Mouse (Mus musculus): Measurements from ENCODE around the gene Dydc2.

The Dydc2 gene

DNA sequence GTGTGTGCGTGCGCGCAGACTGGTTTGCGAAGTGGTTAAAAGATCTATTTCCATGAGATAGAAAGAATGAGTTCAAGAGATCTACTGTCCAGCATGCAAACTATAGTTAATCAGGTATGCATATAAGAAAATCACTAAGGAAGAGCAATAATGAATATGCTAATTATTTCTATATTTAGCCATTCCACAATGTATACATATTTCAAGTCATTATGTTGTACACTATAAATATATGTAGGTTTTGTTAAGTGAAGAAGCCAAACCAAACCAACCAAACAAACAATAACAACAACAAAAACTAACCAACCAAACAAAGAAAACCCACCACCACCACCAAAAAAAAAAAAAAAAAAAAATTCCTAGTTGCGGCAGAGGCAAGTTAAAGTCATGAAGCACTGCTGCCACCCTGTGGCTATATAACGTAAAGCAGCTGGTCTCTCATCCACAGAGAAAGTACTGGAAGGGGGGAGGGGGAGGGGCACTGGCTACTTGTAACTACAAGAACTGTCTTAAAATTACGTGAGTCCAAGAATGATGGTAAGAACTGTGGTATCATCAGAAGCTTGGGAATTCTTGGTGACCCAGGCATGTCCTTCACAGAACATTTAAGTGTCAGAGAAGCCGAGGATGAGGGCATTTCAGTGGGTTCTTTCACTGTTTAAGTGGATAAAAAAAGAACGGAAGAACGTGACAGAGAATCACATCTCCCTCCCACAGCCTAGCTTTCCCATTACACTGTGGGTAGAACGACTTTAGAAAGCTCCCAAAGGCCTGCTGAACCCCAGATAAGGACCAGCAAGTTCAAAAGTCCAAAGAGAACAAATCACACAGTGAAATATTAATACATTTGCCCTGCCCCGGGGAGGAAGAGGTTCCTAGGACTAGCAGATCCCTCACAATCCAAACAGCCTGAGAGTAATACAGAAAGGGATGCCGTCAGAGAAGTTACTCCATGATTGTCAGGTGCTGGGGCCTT is 35.6 kb downstream of the Dydc2 start:
- DNase-seq = peak; percentile 77

GRCm38 (mm10) chr14:41030989-41031513 is 38.0 kb downstream of the Dydc2 start:
- no peak for DNase-seq

DNA sequence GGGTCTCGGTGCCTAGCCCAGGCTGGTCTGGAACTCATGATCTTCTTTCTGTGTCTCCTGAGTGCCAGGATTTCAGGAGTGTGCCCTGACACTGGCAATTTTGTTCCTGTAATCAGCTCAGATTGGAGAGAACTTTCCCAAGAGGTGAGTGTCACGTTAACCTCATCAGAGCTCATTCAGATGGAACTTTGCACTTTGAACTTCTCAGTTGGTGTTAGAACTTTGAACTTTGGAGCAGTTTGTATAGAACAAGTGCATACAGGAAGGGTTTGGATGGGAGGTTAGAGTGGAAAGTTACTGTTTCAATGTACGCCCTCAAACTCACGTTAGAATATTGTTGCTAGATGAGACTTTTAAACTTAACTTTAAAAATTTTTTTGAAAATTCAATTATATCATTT is 39.7 kb downstream of the Dydc2 start:
- no peak for DNase-seq

- no peak for DNase-seq
These were observed 43.3 kb downstream of the Dydc2 start for GRCm38 (mm10) chr14:41025594-41026284.

DNA sequence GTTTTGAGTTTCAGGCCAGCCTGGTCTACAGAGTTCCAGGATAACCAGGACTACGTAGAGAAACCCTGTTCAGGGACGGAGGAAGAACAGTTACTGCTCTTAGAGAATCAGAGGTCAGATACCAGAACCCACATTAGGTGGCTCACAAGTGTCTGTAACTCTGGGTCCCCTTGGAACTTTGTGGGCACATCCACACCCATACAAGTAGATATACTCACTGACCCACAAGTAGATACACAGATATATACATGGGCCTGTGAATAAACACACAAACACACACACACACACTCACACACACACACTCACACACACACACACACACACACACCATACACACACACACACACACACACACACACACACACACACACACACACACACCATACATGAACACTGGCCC is 43.9 kb downstream of the Dydc2 start:
- DNase-seq = no peak

DNA sequence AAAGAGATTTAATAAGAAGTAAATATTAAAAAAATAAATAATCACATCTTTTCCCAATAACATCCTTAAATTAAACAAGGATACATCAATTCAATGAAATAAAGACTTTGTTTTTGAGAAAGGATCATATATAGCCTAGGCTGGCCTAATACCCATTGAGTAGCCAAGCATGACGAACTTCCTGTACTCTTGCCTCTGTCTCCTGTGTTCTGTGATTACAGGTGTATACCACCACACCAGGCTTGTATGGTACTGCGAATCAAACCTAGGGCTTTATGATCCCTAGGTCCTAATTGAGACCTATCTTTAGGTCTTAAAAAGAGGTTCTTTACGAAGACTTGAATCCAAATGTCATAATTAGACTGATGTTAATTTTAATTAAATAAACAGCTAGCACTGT is 47.8 kb downstream of the Dydc2 start:
- DNase-seq = no peak

DNA sequence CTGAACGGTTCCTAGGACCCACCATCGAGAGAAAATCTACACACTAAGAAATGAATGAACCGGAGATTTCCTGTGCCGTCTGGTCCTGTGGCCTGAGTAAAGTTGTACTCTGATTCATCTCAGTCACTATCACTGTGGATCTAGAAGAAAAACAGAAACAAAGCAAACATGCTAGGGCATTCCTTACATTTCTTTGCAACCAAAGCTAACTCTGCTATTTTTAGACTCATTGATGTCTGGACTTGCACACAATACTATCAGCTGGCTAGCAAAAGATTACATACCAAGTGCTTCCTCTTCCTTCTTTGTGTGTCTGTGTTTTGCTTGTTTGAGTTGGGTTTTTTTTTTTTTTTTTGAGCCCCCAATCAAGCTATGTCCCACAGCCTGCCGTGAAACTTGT is 51.5 kb downstream of the Dydc2 start:
- no peak for DNase-seq

DNA sequence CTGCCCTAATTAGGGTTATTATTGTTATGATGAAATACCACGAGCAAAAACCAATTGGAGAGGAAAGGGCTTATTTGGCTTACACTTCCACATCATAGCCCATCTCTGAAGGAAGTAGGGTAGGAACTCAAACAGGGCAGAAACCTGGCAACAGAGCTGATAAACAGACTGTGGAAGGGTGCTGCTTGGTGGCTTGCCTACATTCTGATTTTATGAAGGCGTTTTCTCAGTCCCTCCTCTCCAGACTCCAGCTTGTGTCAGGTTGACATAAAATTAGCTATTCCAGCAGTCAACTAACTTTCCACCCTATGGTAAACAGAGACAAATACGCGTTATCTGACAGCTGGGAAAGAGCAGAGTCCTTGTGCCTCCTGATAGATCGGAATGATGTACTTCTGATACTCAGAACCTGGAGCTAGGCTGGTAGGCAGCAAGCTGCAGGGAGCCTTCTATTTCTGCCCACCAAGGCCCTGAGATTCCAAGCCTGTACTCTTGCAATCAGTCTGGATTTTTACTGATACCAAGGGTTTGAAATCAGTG is 54.2 kb downstream of the Dydc2 start:
- peak; percentile 43 for DNase-seq

- peak; percentile 95 for DNase-seq
These were observed 55.1 kb downstream of the Dydc2 start, which contains the start of gene Fam213a for GRCm38 (mm10) chr14:41013630-41014613. Fam213a (minus strand) TSS chr14:41013788.

GRCm38 (mm10) chr14:41013143-41013542 is 55.9 kb downstream of the Dydc2 start:
- no peak for DNase-seq

DNA sequence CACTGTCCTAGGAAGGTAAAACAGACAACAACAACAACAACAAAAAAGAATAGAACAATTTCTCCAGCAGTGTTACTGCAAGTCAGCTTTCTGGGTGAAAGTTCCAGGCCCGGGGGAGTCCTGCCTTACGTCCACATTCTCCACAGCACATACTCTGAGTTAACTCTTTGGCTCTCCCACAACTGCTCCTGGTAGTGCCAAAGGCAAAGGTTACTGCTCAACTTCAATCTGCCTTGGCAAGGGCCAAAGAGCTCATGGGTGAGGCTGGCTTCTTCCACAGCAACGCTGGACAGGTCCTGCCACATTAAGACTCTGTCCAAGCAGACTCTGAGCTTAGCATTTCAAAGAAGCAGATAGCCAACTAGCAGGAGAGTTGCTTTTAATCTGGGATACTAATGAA is 57.1 kb downstream of the Dydc2 start:
- no peak for DNase-seq

GRCm38 (mm10) chr14:41008138-41008537 is 60.9 kb downstream of the Dydc2 start:
- no peak for DNase-seq

DNA sequence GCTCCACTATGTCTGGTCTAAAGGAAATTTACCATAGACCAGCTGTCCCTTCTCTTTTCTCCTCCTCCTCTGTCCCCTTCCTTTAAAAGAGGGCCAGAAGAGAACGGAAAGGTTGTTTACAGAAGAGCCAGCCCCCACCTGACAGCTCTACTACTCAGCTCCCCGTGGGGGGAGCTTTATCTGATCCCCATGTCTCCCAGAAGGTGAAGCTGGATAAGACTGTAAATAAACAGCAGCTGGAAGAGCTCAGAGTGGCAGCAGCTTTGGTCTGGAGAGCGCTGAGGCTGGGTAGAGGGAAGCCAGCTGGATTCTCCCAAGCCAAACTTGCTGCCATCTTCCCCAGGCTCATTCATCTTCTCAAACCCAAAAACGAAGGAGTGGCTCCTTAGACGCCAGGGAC is 61.4 kb downstream of the Dydc2 start:
- no peak for DNase-seq

DNA sequence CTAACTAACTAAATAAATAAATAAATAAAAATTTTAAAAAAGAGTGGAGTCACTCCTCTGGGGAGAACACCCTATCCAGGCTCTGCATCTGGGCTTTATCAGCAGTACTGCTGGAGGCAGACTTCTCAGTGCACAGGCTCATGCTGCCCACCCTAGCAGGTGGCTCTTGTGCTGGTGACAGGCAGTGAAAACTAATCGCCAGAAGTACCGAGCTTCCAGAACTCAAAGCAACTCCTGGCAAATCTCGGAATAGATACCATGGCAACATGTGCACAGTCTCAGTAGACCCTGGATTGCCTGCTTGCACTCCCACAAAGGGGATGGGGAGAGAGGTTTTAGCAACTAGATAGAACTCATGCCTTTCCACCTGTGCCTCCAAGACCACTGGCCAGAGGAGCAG is 62.1 kb downstream of the Dydc2 start:
- DNase-seq = no peak

DNA sequence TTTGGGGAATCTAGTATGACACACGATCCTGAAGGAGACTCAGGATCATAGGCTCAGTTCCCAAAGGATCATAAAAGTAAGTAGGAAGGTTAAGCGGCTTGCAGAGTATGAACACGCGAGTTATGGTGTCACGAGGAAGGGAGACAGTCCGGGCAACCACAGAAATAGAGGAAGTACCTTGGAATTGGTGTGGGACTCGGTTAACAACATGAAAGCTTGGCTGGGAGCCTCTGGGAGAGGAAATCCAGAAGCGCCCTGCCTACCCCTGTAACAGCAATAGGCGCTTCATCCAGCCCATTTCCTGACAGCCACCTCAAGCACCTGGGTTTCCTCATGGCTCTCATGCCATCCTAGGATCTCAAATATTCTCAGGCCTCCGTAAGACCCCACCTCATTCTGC is 62.7 kb downstream of the Dydc2 start:
- no peak for DNase-seq

GRCm38 (mm10) chr14:41005716-41006115 is 63.3 kb downstream of the Dydc2 start:
- DNase-seq = no peak

- DNase-seq = no peak
These were observed 64.5 kb downstream of the Dydc2 start for GRCm38 (mm10) chr14:41004201-41005141.

- no peak for DNase-seq
These were observed 67.4 kb downstream of the Dydc2 start for GRCm38 (mm10) chr14:41001576-41001975.

GRCm38 (mm10) chr14:41000801-41001200 is 68.2 kb downstream of the Dydc2 start:
- DNase-seq = no peak

GRCm38 (mm10) chr14:40999904-41000645 is 68.9 kb downstream of the Dydc2 start:
- DNase-seq = no peak

Data from right cerebral cortex, adult 18-20 months (tissue).